Mouse (Mus musculus): ENCODE measurements around the gene Fam173a.
A peak's percentile ranks its signal among the peaks of the same experiment; 100 is the strongest.

Gene Fam173a

DNA sequence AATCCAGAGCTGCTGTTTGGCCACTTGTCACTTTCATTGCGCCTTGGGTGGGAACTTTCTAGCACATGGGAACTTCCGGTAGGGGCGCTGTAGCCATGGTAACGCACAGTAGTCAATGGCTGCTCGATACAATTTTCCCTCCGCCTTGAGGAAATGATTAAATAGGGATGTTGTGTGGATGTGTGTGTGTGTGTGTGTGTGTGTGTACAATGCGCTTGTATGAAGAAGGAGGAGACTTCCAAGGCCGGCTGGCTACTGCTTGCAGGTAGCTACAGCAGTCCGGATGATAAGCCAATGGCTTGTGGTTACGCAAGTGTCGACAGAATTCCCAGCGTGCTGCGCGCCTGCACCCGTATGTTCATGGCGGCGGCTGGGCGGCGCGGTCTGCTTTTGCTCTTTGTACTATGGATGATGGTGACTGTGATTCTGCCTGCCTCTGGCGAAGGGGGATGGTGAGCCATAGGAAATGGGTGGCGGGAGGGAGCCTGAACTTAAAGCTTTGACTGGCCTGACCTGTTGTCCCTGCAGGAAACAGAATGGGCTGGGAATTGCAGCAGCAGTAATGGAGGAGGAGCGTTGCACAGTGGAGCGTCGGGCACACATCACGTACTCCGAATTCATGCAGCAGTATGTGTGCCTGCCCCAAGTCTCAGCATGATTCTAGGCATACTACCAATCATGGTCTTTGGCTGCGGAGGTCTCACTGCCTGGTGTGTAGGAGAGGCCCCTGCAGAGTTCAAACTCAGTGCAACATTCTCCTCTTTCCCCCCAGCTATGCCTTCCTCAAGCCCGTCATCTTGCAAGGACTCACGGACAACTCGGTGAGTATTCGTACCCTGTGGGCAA lies 36.2 kb upstream of the Fam173a start, which contains the start of gene Jmjd8:
Gene Jmjd8 (plus strand): TSS at position 156 of the 846 bp plus-strand sequence.
- DNase-seq (ENCODE audit: low spot score) = peak; percentile 81

DNA sequence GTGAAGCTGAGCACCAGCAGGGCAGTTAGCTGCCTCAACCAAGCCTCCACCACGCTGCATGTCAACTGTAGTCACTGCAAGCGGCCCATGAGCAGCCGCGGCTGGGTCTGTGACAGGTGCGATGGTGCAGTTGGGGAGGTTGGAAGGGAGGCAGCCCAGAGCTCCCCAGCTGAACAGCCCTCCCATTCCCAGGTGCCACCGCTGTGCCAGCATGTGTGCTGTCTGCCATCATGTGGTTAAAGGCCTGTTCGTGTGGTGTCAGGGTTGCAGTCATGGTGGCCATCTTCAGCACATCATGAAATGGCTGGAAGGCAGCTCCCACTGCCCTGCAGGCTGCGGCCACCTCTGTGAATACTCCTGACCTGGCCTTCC lies 35.5 kb upstream of the Fam173a start:
- DNase-seq (ENCODE audit: low spot score) = no peak

DNA sequence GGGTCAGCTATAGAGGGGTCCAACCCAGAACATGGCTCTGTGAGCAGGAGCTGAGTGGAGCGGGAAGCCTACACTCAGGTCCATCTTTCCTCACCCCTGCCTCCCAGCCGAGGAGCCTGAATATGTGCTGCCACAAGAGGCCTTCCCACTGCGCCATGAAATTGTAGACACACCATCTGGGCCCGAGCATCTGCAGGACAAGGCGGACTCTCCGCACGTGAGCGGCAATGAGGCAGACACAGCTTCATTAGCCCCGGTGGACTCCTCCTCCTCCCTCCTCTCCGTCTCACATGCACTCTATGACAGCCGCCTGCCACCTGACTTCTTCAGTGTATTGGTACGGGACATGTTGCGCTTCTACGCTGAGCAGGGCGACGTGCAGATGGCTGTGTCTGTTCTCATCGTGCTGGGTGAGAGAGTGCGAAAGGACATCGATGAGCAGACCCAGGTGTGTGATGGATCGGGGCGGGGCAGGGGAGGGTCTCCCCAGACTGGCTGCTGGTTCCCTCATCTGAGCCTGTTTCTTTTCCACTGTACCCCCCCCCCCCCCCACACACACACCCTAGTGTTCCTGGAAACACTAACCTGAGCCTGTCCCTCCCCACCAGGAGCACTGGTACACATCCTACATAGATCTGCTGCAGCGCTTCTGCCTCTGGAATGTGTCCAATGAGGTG lies 35.0 kb upstream of the Fam173a start:
- DNase-seq (ENCODE audit: low spot score) = no peak

DNA sequence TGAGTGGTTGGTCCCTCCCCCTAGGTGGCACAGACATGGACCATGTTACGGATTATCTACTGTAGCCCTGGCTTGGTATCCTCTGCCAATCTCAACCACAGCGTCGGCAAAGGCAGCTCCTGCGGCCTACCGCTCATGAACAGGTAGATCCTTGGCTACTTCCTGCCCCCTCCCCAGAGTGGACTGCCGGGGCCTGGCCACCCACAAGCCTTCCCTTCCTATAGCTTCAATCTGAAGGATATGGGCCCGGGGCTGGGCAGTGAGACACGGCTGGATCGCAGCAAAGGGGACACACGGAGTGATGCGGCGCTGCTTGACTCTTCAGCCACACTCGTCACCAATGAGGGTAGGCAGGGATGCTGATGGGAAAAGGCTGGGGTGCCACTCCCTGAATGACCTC lies 34.3 kb upstream of the Fam173a start:
- DNase-seq (ENCODE audit: low spot score) = no peak

DNA sequence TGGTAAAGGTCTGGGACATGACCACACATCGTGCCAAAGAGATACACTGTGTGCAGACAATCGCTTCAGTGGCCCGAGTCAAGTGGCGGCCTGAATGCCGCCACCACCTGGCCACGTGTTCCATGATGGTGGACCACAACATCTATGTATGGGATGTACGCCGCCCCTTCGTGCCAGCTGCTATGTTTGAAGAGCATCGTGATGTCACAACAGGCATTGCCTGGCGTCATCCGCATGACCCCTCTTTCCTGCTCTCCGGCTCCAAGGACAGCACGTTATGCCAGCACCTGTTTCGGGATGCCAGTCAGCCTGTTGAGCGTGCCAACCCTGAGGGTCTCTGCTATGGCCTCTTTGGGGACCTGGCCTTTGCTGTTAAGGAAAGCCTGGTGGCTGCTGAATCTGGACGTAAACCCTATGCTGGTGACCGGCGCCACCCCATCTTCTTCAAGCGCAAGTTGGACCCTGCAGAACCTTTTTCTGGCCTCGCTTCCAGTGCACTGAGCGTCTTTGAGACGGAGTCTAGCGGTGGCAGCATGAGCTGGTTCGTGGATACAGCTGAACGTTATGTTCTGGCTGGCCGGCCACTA lies 33.4 kb upstream of the Fam173a start:
- DNase-seq (ENCODE audit: low spot score) = no peak

DNA sequence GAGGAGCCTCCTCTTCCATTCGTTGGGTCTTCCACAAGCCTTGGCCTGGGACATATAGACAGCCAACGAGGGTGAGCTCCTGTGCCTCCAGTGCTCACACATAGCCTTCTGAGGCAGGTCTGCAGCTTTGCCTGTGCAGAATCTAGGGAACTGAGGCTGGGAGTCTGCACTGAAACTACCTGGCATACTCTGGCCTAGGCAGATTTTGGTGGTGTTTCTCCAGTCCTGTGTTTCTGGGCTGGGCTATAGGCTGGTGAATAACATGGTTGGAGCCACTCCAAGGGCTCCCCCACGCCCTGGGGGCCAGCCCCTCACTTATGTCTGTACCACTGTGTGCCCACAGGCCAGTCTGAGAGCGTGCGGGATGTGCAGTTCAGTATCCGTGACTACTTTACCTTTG lies 32.6 kb upstream of the Fam173a start:
- no peak for DNase-seq (ENCODE audit: low spot score)

DNA sequence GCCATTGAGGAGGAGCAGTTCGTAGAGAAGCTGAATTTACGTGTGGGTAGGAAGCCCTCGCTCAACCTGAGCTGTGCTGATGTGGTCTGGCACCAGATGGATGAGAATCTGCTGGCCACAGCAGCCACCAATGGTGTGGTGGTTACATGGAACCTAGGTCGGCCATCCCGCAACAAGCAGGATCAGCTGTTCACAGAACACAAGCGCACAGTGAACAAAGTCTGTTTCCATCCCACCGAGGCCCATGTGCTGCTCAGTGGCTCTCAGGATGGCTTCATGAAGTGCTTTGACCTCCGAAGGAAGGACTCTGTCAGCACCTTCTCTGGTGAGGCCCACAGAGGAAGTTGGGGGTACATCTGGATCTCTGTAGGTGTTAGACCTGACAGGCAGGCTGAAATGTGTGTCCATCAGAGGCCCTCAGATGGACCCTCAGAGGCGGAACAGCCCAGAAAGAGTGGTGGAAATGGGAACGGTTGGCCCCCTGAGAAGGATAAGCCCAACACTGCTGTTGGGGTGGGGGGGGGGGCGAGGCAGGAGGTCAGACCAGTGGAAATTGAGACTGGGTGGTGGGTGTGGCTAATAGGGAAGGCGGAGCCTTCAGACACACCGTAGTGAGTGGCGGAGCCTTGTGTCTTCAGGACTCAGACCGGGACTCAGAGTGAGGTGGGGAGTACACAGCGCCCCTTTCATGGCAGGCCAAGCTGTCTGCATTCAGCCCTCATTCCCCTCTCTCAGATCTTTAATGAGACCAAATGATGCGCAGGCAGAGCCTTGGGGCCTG lies 31.9 kb upstream of the Fam173a start:
- DNase-seq (ENCODE audit: low spot score) = no peak

DNA sequence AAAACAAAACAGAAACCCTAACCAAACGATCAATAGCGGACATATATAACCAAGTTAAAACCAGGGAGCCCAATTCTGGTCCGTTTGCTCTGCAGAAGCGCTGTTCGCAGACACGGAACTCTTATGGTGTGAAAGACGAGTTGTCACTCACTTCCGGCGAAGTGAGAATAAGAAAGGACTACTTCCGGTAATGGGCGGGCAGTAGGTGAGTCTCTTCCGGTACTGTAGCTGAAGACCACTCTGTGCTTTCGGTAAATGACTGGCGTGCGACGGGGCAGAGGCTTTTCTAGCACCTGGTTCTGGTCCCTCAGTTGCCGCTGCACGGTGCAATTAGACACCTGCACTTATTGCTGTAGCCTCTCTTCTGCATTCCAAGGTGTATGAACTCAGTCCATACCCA lies 30.8 kb upstream of the Fam173a start, which contains the start of gene Wdr24:
Gene Wdr24 (plus strand): TSS at position 176 of the 400 bp plus-strand sequence.
- peak; percentile 69 for DNase-seq (ENCODE audit: low spot score)

DNA sequence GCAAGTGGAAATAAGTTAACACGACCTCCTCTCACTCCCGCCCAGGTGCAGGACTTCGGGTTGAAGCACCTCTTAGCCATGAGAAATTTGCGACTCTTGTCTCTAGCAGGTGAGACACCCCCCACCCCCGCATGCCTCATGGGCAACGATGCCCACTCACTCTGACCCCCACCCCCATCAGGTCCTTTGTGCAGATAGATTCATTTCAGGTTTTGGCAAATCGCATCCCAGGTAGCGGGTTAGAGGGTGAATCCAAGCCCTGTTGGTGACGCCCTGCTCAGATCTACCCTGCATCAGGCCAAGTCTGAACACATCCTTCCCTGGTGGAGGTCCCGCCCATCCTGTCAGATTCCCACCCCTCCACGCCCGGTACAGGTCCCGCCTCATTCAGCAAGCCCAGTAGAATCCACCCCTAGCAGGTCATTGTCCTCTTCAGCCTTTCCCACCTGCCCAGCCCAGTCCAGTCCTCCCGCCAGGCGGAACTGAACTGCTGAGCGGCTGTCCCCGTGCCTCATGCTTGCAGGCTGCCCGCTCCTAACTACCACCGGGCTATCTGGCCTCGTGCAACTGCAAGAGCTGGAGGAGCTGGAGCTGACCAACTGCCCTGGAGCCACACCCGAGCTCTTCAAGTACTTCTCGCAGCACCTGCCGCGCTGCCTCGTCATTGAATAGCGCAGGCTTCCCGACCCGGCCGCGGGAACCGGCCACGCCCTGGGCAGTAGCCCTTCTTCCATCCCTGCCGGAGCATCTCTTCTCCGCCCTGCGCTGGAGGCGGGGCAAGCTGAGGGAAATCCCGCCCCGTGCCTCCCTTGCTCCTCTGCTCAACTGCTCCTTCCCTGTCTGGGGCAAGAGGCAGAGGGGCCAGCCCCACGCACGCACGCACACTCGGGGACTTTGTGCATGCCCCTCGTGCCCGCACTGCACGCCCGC lies 26.4 kb upstream of the Fam173a start:
- DNase-seq (ENCODE audit: low spot score) = peak; percentile 52

DNA sequence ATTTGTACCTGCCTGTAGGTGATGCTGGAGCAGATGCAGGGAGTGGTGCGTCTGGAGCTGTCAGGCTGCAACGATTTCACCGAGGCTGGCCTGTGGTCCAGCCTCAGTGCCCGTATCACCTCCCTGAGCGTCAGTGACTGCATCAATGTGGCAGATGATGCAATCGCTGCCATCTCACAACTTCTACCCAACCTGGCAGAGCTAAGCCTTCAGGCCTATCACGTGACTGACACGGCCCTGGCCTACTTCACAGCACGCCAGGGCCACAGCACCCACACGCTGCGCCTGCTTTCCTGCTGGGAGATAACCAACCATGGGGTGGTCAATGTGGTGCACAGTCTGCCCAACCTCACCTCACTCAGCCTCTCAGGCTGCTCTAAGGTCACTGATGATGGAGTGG lies 25.0 kb upstream of the Fam173a start:
- peak; percentile 33 for DNase-seq (ENCODE audit: low spot score)

DNA sequence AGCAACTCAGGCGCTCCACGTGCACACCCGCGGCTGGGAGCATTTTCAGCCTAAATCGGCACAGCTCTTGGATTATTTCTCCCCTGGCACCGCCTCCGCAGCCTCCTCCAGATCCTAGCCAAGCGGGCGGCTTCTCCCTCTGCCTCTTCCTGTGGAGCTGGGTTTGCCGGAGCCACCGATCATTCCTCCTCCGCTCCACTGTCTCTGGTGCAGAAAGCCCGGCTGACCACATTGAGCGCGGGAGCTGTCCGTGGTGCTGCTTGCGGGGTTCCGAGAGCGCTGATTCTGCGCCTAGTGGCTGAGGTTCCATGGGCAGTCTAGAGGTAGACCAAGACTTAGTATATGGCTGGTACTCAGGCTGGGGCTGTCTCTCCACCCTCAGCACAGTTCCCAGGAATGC lies 20.8 kb upstream of the Fam173a start:
- peak; percentile 94 for DNase-seq (ENCODE audit: low spot score)

DNA sequence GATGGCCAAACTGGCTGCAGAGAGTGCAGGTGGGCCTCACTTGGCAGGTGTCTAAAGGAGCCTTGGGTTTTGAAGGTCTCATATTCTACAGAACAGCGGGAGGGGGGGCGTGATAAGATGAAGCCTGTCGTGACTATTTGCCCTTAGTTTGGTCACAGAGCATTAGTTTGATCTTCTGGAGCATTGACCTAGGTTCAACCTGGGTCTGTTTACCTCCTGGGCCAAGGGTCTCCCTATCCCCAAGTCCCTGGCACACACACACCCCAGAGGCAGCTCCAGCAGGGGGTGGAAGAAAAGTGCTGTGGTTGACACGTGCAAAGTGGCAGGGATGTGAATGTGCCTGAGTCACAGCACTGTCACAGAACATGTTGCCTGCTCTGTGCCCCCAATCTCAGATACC lies 18.2 kb upstream of the Fam173a start:
- DNase-seq (ENCODE audit: low spot score) = peak; percentile 33

DNA sequence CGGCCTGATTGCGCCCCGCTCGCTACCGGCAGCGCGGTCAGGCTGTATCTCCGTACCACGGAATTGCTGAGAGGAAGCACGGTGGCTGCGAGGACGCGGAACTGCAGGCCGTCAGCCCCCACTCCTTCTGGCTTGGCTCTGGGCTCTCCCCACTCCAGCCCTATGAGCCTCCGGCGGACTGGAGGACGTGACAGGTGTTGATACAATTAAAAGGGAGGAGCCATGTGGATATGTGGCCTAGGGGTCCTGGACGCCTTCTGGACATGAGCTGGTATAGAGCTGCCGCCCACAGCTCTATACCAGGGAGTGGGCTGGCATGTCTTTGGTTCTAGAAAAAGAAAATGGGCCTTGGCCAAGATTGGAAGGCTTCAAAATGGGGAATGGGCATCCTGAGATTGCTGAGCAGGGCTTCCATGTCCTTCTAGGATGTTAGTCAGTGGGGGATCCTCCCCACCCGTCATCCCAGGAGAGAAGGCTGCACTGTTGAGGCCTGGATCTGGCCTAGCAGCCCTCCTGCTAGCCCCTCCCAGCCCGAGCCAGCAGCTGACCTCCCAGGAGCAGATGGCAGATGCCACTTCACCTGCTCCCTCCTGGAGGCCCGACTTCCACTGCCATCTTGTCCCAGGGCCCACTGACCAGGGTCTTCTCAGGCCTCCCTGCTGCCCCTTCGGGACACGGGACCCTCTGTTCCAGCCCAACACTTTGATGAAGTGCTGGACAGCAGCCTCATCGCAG lies 17.1 kb upstream of the Fam173a start:
- peak; percentile 39 for DNase-seq (ENCODE audit: low spot score)

DNA sequence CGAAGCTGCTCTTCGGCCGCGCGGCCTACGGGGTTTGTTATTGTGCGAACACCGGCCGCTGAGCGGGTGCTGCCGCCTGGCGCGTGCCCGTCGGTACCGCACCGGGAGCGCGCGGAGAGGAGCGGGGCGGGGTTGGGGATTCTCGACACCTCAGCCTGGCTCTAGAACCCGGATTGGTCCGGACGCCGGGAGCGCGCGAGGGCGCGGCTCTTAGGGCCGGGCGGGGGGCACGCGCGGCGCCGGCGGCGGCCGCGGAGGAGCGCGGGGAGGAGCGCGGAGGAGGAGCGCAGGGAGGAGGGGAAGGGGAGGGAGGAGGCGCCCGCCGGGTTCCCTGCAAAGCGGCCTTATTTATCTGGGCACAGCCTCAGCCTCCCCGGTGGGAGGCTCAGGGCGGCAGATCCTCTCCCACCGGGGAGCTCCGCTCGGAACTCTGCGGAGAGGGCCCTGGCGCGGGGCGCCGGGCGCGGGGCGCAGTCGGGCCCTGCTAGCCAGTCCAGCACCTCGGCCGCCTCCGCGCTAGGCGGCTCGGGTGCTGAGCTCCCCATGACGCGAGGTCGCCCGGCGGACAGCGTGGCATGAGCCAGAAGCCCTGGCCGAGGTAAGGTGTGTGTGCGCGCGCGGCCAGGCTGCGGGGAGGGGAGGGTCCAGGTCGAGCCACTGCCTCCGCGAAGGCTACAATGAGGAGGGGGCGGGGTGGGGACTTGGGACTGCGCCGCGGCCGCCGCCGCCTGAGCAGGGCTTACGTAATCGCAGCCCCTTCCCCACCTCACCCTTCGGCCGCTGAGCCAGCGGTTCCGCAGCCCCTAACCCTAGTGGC lies 16.3 kb upstream of the Fam173a start, which contains the start of gene Fbxl16:
Gene Fbxl16 (plus strand): TSS at position 297 of the 817 bp plus-strand sequence.
- peak; percentile 76 for DNase-seq (ENCODE audit: low spot score)

DNA sequence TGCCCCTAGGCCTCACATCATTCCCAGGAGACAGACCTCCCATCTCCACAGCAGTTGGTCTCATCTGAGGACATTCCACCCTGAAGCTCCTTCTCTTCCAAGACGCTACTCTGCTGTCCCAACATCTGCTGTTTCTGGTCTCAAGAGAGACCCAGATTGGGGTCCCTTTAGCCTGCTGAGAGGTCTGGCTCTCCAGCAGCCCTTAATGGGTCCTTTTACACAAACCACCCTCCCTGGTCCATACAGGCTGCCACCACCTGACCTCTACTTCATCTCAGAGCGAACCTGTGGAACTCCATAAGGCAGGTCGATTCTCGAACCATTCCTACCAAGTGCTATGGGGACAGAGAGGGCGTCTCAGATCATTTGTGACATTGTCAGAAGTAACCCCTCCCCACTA lies 15.3 kb upstream of the Fam173a start:
- DNase-seq (ENCODE audit: low spot score) = no peak

DNA sequence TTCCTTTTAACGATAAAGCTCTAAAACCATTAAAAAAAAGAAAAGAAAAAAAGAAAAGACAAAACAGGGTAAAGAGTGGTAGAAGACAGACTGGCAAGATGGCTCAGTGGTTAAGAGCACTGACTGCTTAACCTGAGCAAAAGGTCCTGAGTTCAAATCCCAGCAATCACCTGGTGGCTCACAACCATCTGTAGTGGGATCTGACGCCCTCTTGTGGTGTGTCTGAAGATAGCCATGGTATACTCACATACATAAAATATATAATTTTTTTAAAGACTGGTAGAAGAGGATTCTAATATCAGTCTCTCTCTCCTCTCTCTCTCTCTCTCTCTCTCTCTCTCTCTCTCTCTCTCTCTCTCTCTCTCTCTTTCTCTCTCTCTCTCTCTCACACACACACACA lies 14.8 kb upstream of the Fam173a start:
- peak; percentile 36 for DNase-seq (ENCODE audit: low spot score)

DNA sequence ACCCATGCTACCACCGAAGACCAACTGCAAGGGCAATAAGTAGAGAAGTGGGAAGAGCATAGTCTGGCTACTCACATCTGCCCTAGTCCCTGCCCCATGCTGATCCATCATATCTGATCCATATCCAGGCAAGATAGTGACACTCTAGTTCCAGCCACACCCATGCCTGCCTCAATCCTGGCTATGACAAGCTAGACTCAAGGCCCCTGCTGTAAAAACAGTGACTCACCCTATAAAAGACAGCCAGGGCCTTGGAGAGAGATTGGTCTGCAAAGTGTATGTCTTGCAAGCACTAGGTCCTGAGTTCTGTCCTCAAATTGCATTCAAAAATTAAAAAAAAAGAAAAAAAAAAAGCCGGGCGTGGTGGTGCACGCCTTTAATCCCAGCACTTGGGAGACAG lies 13.8 kb upstream of the Fam173a start:
- no peak for DNase-seq (ENCODE audit: low spot score)

DNA sequence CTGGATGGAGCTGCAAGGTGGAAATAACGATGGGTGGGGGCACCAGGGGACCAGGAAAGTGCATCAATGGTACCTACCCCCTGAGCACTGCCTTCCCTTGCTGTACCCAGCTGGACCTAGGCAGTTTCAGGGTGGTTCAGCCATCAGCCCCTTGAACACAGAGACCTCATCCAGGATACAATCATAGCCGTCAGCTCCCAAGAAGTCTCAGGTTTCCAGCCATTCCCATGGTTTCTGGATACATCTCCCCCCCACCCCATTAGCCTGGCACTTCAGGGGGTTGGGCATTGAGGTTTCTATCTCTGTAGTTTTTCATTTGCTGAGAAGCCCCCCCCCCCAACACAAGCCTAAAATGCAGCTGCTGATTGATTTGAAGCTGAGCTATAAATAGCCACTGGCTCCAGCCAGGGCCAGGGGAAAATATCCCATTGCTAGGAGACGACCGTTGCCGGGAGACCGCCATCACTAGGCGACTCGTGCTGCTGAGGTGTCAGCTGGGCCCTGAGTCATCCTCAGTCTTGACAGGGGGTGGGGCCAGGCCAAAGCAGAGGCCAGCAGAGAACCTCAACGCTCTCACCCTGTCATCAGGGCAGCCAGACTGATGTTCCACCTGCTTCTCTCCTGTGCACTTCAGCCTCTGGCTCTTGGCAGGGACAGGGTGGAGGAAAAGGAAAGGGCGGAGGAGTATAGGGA lies 10.3 kb upstream of the Fam173a start:
- peak; percentile 38 for DNase-seq (ENCODE audit: low spot score)

DNA sequence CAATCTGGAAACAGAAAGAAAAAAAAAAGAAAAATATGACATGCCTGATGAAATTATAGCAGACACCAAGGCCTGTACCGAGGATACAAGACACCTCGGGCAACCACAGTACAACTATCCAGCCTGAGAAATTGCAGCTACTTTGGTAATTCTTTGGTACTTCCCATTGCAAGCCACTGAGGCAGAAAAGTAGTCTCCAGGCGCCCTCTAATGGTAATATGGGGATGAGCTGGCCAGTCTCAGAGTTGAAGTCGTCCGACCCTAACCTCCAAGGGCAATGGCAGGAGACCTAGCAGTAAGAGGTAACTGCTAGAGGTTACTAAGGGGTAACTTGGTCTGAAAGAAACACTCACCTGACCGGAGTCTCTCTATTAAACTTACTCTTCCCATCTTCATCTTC lies 8.3 kb upstream of the Fam173a start:
- DNase-seq (ENCODE audit: low spot score) = peak; percentile 50
